Mouse (Mus musculus) limb, embryonic 12.5 days (tissue): Measurements from ENCODE around the gene Tha1. TPM values are rescaled to one million over a fixed set of nuclear protein-coding genes. Genes with fewer than 3 reads are reported as not detected.

ENCODE experiments used
- ATAC-seq: fragments of 200-750 bp; cut with Nextera tagmentation; 2 replicates; pipeline ENCODE4 v1.8.0; 2017; ENCODE audit warnings: low read depth, moderate TSS enrichment; ENCODE audit not compliant: insufficient number of reproducible peaks, insufficient read depth, low FRiP score, low TSS enrichment
- H3K27ac ChIP-seq: fragments of 300-500 bp; sonication (generic); 2 replicates; pipeline ENCODE4 v1.5.1; 2016; ENCODE audit warnings: mild to moderate bottlenecking, moderate library complexity
- H3K27me3 ChIP-seq: fragments of 300-500 bp; sonication (generic); 2 replicates; pipeline ENCODE4 v1.6.1; 2016; ENCODE audit warnings: mild to moderate bottlenecking, moderate library complexity
- H3K36me3 ChIP-seq: fragments of 300-500 bp; sonication (generic); 2 replicates; pipeline ENCODE4 v1.6.1; 2016; ENCODE audit warnings: mild to moderate bottlenecking, moderate library complexity
- H3K4me1 ChIP-seq: fragments of 300-500 bp; sonication (generic); replicated peaks from 2 replicates; pipeline ENCODE4 v1.6.1; 2016
- H3K4me2 ChIP-seq: fragments of 300-500 bp; sonication (generic); 2 replicates; pipeline ENCODE4 v1.6.1; 2016; ENCODE audit warnings: mild to moderate bottlenecking, moderate library complexity
- H3K4me3 ChIP-seq: fragments of 300-500 bp; sonication (generic); replicated peaks from 2 replicates; pipeline ENCODE4 v1.5.1; 2016; ENCODE audit warnings: mild to moderate bottlenecking
- H3K9ac ChIP-seq: fragments of 300-500 bp; sonication (generic); replicated peaks from 2 replicates; pipeline ENCODE4 v1.6.1; 2016; ENCODE audit warnings: mild to moderate bottlenecking, moderate library complexity
- H3K9me3 ChIP-seq: fragments of 300-500 bp; sonication (generic); 2 replicates; pipeline ENCODE4 v1.6.1; 2016; ENCODE audit warnings: mild to moderate bottlenecking, moderate library complexity
- WGBS: fragments of 180-500 bp; shearing (Covaris S2); methylation state at CpG from one replicate; pipeline ENCODE4 v1.1.7; 2016; 5-methylcytosine and 5-hydroxymethylcytosine counted together
- polyA plus RNA-seq: library from polyadenylated mRNA; unstranded; fragments of >200 nt; fragmentation: Nextera tagmentation; extraction: Ambion mirVana; gene quantifications from 2 replicates; pipeline ENCODE4 v1.2.1, GENCODE M21; 2016

Tha1 gene
- polyA plus RNA-seq, 1 experiment from 2014 or later: 1.9 TPM

DNA sequence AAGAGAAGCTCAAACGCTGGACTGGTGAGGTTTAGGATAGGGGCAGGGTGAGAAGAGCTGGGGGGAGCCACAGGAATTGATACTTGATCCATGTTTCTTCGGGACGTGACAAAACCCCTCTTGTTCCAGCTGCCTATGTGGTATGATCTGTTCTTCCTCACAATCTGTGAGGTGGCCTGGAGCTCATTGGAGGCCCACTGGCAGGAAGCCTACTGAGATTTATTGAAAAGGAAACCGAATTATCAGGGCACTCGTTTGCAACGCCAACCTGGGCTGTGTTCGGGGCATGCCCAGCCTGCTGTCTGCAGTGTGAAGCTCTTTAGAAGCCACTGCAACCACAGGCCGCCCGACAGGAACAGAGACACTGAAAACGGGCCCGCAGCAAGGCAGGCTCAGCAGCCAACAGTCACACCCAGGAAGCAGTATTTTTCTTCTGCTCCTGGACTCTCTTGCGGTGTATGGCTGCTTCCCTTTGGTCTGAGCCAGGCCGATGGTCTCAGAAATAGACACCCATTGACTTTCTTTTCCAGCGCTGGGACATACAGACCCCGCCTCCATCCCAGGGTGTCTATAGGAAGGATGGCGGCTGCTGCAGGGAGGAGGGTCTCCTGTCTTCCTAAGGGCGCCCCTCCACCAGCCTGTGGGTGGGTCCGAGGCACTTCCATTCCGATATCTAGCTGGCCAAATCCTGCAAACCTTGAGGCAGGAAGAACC is 24.9 kb downstream of the Tha1 start:
- Histone ChIP-seq H3K9ac (peak overlapping the region; percentile 77), H3K4me1 (peaks cover 24% of the 10 kb centered on the region), H3K27ac (peak overlapping the region; percentile 94), H3K4me3 (peak overlapping the region; percentile 71), H3K9me3 (no peaks in the 10 kb centered on the region), H3K4me2 (peak overlapping the region; percentile 86), H3K36me3 (peaks cover 19% of the 10 kb centered on the region), H3K27me3 (no peaks in the 10 kb centered on the region)
- ATAC-seq: peak; percentile 67
- 7% methylated on average over 19 of the region's 19 CpGs for WGBS

DNA sequence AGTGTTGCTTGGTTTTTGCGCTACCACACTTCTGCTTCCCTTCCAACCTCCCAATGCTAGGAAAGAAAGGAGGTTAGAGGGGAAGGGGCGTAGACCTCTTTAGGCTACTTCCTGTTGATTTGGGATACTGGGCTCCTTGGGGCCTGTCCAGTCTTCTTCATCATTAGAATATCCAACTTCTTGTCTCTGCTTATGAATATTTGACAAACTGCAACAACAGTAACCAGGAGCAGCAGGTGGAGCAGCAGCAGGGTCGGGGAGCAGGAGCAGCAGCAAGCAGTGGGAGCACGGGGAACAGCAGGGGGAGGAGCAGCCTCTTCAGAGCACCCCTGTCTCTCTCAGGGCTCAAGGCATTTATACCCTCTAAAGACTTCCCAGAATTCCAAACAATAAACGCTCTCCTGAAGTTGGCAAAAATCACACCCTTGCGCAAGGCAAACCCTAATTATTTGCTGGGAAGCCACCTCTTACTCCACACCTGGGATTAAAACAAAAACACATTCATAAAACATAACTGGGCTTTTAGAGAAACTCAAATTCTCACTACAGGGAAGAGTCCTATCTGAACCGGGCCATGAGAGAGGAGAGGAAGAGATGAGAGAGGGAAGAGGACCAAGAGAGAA is 25.6 kb downstream of the Tha1 start:
- H3K4me1 ChIP-seq: peaks cover 24% of the 10 kb centered on the region
- H3K4me3 ChIP-seq: peak overlapping the region; percentile 71
- H3K4me2 ChIP-seq: peak overlapping the region; percentile 86
- H3K9ac ChIP-seq: peak overlapping the region; percentile 77
- H3K27me3 ChIP-seq: no peaks in the 10 kb centered on the region
- ATAC-seq: no peak
- no peaks in the 10 kb centered on the region for H3K9me3 ChIP-seq
- H3K36me3 ChIP-seq: peaks cover 12% of the 10 kb centered on the region
- peak overlapping the region; percentile 94 for H3K27ac ChIP-seq
- WGBS: 76% methylated on average over 7 of the region's 7 CpGs

DNA sequence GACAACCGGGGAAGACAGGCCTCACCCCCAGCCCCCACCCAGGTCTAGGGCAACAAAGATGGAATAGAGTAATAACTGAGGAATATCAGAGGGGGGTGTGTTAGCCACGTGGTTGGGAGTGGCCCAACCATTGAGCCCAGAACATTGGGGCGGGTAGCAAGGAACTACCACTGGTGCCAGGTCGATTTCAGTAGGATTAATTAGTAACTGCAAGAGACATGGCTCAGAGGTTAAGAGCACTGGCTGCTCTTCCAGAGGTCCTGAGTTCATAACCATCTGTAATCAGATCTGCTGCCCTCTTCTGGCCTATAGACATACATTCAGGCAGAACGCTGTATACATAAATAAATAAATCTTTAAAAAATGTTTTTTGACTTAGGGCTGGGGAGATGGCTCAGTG is 26.6 kb downstream of the Tha1 start:
- H3K36me3 ChIP-seq: peaks cover 1% of the 10 kb centered on the region; the same call in 1 of the 2 replicates
- peaks cover 24% of the 10 kb centered on the region for H3K4me1 ChIP-seq
- no peaks in the 10 kb centered on the region for H3K27me3 ChIP-seq
- H3K27ac ChIP-seq: no peak overlapping the region
- ATAC-seq: no peak
- H3K9ac ChIP-seq: no peak overlapping the region
- 56% methylated on average over 5 of the region's 5 CpGs for WGBS
- H3K4me2 ChIP-seq: no peak overlapping the region
- no peak overlapping the region for H3K4me3 ChIP-seq
- no peaks in the 10 kb centered on the region for H3K9me3 ChIP-seq

DNA sequence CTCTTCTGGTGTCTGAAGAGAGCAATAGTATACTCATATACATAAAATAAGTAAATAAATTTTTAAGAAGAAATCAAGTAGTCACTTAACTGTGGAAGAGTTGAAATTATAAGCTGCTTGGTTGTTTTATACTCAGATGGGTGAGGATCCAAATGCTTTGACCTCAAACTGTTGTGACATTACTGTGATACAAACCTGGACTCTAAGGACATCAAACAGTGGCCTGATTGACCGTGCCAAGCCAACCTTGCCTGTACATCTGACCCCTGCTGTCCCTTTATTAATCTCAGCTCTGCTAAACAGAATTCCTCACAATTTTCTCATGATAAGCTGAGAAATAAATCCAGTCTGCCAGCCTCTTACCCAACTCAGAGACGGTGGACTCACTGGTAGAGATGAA is 27.6 kb downstream of the Tha1 start:
- H3K27ac ChIP-seq: no peak overlapping the region
- no peaks in the 10 kb centered on the region for H3K27me3 ChIP-seq
- H3K9ac ChIP-seq: no peak overlapping the region
- ATAC-seq: no peak
- peaks cover 24% of the 10 kb centered on the region for H3K4me1 ChIP-seq
- 83% methylated on average over 2 of the region's 2 CpGs for WGBS
- no peak overlapping the region for H3K4me2 ChIP-seq
- H3K4me3 ChIP-seq: no peak overlapping the region
- no peaks in the 10 kb centered on the region for H3K36me3 ChIP-seq
- no peaks in the 10 kb centered on the region for H3K9me3 ChIP-seq

DNA sequence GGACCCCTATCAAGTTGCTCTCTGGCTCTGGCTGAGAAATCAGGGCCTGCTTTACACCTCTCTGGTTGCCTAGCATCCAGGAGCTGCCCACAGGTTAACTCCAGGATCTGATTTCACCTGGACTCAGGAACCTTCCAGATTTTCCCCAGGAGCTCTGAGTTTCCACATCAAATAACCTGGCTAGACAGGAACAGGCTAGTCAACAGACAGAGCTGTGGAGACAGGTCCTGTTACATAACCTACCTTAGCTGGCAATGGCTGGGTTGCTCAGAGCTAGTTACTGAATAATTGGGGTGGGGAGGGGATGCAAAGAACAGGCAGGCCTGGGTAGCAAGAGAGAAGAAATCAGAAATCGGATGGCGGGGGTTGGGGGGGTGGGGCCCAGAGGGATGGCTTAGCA is 28.3 kb downstream of the Tha1 start:
- no peak overlapping the region for H3K4me3 ChIP-seq
- no peak overlapping the region for H3K4me2 ChIP-seq
- H3K9ac ChIP-seq: no peak overlapping the region
- no peak for ATAC-seq
- peaks cover 18% of the 10 kb centered on the region for H3K4me1 ChIP-seq
- H3K36me3 ChIP-seq: no peaks in the 10 kb centered on the region
- H3K9me3 ChIP-seq: no peaks in the 10 kb centered on the region
- no peaks in the 10 kb centered on the region for H3K27me3 ChIP-seq
- H3K27ac ChIP-seq: no peak overlapping the region
- whole genome bisulfite sequencing: 53% methylated on average over 2 of the region's 2 CpGs

DNA sequence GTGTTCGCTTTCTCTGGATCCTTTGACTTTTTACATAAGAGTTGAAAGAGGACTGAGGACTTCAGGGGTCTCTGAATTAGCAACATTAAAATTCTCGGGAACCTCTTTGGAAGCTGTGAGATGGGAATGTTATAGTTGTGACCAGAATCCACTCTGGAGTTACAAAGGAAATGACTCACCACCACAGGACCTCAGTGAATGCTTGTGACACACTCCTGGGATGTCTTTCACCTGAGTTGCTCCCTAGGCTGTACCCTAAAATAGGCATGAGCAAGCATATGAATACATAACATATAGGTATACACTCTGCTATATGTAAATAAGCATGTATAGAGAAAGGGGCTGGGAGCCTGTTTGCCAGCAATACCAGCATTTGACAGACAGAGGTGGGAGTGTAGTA is 29.8 kb downstream of the Tha1 start:
- peaks cover 13% of the 10 kb centered on the region for H3K4me1 ChIP-seq
- H3K9me3 ChIP-seq: no peaks in the 10 kb centered on the region
- 0 out of 2 replicates have a peak overlapping the region, but pooled peaks have one; percentile 23 for H3K9ac ChIP-seq
- no peak overlapping the region for H3K4me3 ChIP-seq
- H3K27me3 ChIP-seq: no peaks in the 10 kb centered on the region
- H3K4me2 ChIP-seq: no peak overlapping the region
- H3K36me3 ChIP-seq: no peaks in the 10 kb centered on the region
- no peak for ATAC-seq
- H3K27ac ChIP-seq: no peak overlapping the region
- 86% methylated on average over 2 of the region's 2 CpGs for WGBS

DNA sequence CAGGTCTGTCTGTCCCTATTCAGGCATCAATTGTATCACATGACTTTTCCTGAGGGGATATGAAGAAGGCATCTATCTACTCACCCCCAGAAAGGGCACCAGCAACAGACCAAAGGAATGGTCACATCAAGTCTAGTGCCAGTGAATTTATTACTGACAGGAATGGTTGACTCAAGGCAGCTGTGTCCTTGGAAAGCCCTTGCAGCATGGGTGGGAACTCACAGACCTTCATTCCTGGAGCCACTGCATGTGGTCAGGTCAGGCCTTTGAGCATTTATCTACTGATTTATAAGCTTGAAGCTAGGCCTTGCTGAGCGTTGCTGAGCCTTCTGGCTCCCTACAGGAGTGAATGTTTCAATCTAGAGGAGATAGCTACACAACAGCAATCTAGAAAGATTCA is 32.4 kb downstream of the Tha1 start:
- Histone ChIP-seq H3K27ac (no peak overlapping the region), H3K4me2 (no peak overlapping the region), H3K4me1 (peaks cover 6% of the 10 kb centered on the region; the same call in 1 of the 2 replicates), H3K9ac (no peak overlapping the region), H3K27me3 (no peaks in the 10 kb centered on the region), H3K9me3 (no peaks in the 10 kb centered on the region), H3K36me3 (no peaks in the 10 kb centered on the region), H3K4me3 (no peak overlapping the region)
- 43% methylated on average over 1 of the region's 1 CpGs for WGBS
- ATAC-seq: no peak

DNA sequence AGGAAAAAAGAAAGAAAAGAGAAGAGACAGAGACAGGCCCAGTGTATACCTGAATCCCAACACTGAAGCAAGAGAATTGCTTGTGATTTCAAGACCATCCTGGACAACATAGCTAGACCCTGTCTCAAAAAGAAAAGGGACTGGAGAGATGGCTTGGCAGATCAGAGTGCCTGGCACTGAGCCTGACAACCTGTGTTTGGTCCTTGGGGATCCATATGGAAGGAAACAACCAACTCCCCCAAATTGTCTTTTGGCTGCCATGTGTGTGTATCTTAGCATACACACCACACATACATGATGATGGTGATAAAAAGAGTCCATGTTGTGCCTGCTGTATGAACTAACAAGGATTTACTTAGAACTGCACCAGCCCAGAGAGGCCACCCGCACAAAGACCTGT is 34.3 kb downstream of the Tha1 start:
- no peak for ATAC-seq
- H3K4me2 ChIP-seq: no peak overlapping the region
- no peak overlapping the region for H3K4me3 ChIP-seq
- no peaks in the 10 kb centered on the region for H3K27me3 ChIP-seq
- peaks cover 6% of the 10 kb centered on the region; the same call in 1 of the 2 replicates for H3K4me1 ChIP-seq
- H3K36me3 ChIP-seq: no peaks in the 10 kb centered on the region
- no peak overlapping the region for H3K9ac ChIP-seq
- H3K9me3 ChIP-seq: no peaks in the 10 kb centered on the region
- 91% methylated on average over 1 of the region's 1 CpGs for WGBS
- 0 out of 2 replicates have a peak overlapping the region, but pooled peaks have one; percentile 7 for H3K27ac ChIP-seq

DNA sequence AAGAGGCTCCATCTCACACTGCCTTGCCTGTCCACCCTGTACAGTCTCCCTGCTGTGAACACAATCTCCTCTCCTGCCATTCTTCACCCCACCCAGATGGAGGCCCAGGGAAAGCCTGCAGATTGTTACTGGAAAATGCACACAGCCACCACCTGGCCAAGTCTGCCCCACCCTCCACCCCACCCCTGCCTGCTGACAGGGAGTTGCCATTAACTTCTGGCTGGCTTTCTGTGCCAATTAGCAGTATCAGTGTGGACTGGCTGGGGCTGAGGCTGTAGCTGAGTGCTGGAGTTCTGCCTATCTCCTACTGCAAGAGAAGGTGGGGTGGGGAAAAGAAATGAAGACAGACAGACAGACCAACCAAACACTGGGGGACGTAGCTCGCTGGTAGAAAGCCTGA is 34.7 kb downstream of the Tha1 start:
- H3K4me2 ChIP-seq: no peak overlapping the region
- no peak overlapping the region for H3K9ac ChIP-seq
- peaks cover 6% of the 10 kb centered on the region; the same call in 1 of the 2 replicates for H3K4me1 ChIP-seq
- no peaks in the 10 kb centered on the region for H3K9me3 ChIP-seq
- no peak overlapping the region for H3K4me3 ChIP-seq
- 48% methylated on average over 2 of the region's 2 CpGs for WGBS
- H3K27ac ChIP-seq: 0 out of 2 replicates have a peak overlapping the region, but pooled peaks have one; percentile 7
- ATAC-seq: no peak
- H3K27me3 ChIP-seq: no peaks in the 10 kb centered on the region
- no peaks in the 10 kb centered on the region for H3K36me3 ChIP-seq

DNA sequence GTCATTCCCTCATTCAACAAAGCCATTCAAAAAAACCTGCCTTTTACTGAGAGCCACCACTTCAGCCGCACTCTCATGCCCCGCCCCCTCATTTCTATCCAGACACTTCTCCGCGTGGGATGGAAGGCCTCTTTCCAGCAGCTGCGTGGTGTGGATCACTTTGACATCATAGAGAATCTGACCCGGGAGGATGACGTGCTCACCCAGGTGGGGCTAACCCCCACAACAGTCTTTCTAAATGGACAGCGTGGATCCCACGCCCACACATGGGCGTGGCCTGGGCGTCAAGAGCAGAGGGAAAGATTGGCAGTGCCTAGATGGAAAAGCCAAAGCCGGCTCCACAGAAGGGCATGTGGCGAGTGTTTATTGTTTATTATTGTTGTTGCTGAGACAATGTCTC is 37.0 kb downstream of the Tha1 start:
- H3K4me1 ChIP-seq: peaks cover 13% of the 10 kb centered on the region
- no peak overlapping the region for H3K9ac ChIP-seq
- no peak overlapping the region for H3K4me3 ChIP-seq
- H3K4me2 ChIP-seq: peak overlapping the region; percentile 36
- H3K36me3 ChIP-seq: no peaks in the 10 kb centered on the region
- no peak for ATAC-seq
- WGBS: 25% methylated on average over 13 of the region's 13 CpGs
- H3K9me3 ChIP-seq: no peaks in the 10 kb centered on the region
- no peak overlapping the region for H3K27ac ChIP-seq
- no peaks in the 10 kb centered on the region for H3K27me3 ChIP-seq

DNA sequence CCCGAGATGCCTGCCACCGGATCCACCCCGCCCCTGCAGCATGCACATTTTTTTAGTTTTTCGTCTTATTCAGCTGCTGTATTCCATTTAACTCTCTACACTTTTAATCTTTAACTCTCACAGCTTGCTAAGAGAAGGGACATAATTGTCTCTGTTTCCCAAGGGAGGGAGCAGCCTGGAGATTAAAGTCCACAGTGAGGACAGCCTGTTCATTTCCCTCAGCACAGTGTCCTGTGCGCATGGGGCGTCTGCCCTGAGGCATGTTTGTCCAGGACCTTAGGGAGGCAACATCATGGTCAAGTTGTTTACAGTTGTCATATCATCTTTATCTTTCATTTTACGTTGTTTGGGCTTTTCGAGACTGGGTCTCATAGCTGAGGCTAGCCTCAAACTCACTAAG is 39.2 kb downstream of the Tha1 start:
- H3K27me3 ChIP-seq: no peaks in the 10 kb centered on the region
- H3K4me2 ChIP-seq: no peak overlapping the region
- no peak for ATAC-seq
- peaks cover 21% of the 10 kb centered on the region for H3K4me1 ChIP-seq
- H3K36me3 ChIP-seq: no peaks in the 10 kb centered on the region
- H3K4me3 ChIP-seq: no peak overlapping the region
- 94% methylated on average over 8 of the region's 8 CpGs for WGBS
- H3K9ac ChIP-seq: no peak overlapping the region
- H3K9me3 ChIP-seq: no peaks in the 10 kb centered on the region
- H3K27ac ChIP-seq: no peak overlapping the region
